Mouse (Mus musculus): ENCODE data around the gene Ing1.

DNA sequence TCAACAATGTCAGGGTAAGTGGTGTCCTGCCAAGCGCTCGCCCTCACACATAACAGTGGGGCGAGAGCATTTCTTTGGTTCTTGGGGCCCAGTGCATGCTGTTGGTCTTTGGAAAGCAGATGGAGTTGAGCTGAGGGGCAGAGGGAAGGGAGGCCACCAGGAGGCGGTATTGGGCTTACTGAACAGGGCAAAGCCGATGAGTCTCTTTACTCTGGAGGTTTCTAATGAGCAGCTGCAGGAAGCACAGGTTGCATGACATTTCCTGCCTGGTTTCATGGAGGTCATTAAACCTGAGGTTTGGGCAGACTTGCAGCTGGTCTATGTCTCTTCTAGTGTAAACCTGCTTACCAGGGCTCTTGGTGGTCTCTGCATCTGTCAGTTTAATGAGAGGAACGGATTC is 48.6 kb upstream of the Ing1 start:
- TF ChIP-seq CTCF (IDR thresholded peaks at IDR 0.05) (peak; percentile 70), POLR2A (IDR thresholded peaks at IDR 0.05; ENCODE audit: insufficient read depth, low read depth, low read length) (no peak)

Measured in heart, adult 2 months (tissue).